13 mouse cellular contexts compared by ENCODE assay signal in genomic region chr6:33992213-33993034, GRCm38 (mm10). TPM values are rescaled to one million over a fixed set of nuclear protein-coding genes. Genes with fewer than 3 reads are reported as not detected.
A peak's percentile ranks its signal among the peaks of the same experiment; 100 is the strongest.
DNase-seq lines count a peak whose midpoint lies in the region; ATAC-seq and TF ChIP-seq lines count a peak whose summit lies in the region.
"Had no signal": no experiment of that assay in that cellular context is flagged by ENCODE, and none has a peak within 500 bp of the region (broad histone marks: within the 10 kb centered on the region; RNA-seq: fewer than 3 reads in every experiment).

No protein-coding gene starts in this region.

- no peaks in the 10 kb centered on the region for H3K9me3 ChIP-seq in heart, embryonic 11.5 days (replicated peaks; ENCODE audit: control insufficient read depth, low read length)
- H3K9me3 ChIP-seq in forebrain, embryonic 10.5 days, result no peaks in the 10 kb centered on the region
- no peaks in the 10 kb centered on the region for H3K9me3 ChIP-seq in hindbrain, embryonic 16.5 days (ENCODE audit: control insufficient read depth, low read length)
- no peaks in the 10 kb centered on the region for H3K9me3 ChIP-seq in neural tube, embryonic 11.5 days (ENCODE audit: control insufficient read depth, low read length)
- H3K9me3 ChIP-seq: limb, embryonic 15.5 days had no signal

- no peak for TF ChIP-seq POLR2A in heart, adult 2 months (IDR thresholded peaks at IDR 0.05; ENCODE audit: insufficient read depth, low read depth, low read length)

- intact Hi-C loops in heart, adult 2 months (cut with DNase I), result no loop called here

- no peaks in the 10 kb centered on the region for H3K27me3 ChIP-seq in heart, embryonic 11.5 days (ENCODE audit: control insufficient read depth, insufficient read depth, low read length)
- H3K27me3 ChIP-seq in heart, adult 2 months (ENCODE audit: control insufficient read depth, insufficient read depth, low read length), result no peaks in the 10 kb centered on the region; the same call in 1 of the 2 replicates
- no peaks in the 10 kb centered on the region for H3K27me3 ChIP-seq in forebrain, embryonic 10.5 days (ENCODE audit: poor library complexity, severe bottlenecking)
- no peaks in the 10 kb centered on the region for H3K27me3 ChIP-seq in hindbrain, embryonic 16.5 days (replicated peaks; ENCODE audit: control insufficient read depth, insufficient read depth, low read length)
- H3K27me3 ChIP-seq in neural tube, embryonic 11.5 days (ENCODE audit: control insufficient read depth, insufficient read depth, low read length), result no peaks in the 10 kb centered on the region
- H3K27me3 ChIP-seq: limb, embryonic 15.5 days had no signal

- no peaks in the 10 kb centered on the region for H3K4me1 ChIP-seq in heart, embryonic 11.5 days (ENCODE audit: control insufficient read depth, insufficient read depth, low read length)
- no peaks in the 10 kb centered on the region for H3K4me1 ChIP-seq in heart, adult 2 months (ENCODE audit: control insufficient read depth, insufficient read depth, low read length)
- H3K4me1 ChIP-seq in forebrain, embryonic 10.5 days, result peaks cover 28% of the 10 kb centered on the region
- H3K4me1 ChIP-seq in hindbrain, embryonic 16.5 days (ENCODE audit: control insufficient read depth, insufficient read depth, low read depth, low read length), result no peaks in the 10 kb centered on the region
- no peaks in the 10 kb centered on the region for H3K4me1 ChIP-seq in neural tube, embryonic 11.5 days (ENCODE audit: control insufficient read depth, insufficient read depth, low read length)
- H3K4me1 ChIP-seq: limb, embryonic 15.5 days had no signal

- DNase-seq in heart, adult 2 months, result no peak
- peak; percentile 57 for DNase-seq in forebrain, embryonic 10.5 days (ENCODE audit: extremely low spot score, low spot score)
- peak; percentile 46 for DNase-seq in neural tube, embryonic 11.5 days (ENCODE audit: low spot score)
- no peak for DNase-seq in gastrocnemius, adult 8-10 months (ENCODE audit: low spot score in 2 of 2)
- DNase-seq in left cerebral cortex, adult 8-10 months (ENCODE audit: low spot score in 2 of 2), result no peak
- no peak for DNase-seq in thymus, postnatal 10 days (ENCODE audit: low spot score in 2 of 2)
- DNase-seq: adrenal gland, postnatal 10 days; cerebellum, adult 11-12 months had no signal

- peak overlapping the region; percentile 20; the same call in 1 of the 2 replicates for H3K4me2 ChIP-seq in heart, embryonic 11.5 days
- peak overlapping the region; percentile 32 for H3K4me2 ChIP-seq in hindbrain, embryonic 16.5 days (ENCODE audit: low read length)
- peak overlapping the region; percentile 30; the same call in 1 of the 2 replicates for H3K4me2 ChIP-seq in neural tube, embryonic 11.5 days (ENCODE audit: low read depth)
- H3K4me2 ChIP-seq: limb, embryonic 15.5 days had no signal

- no peaks in the 10 kb centered on the region for H3K36me3 ChIP-seq in heart, embryonic 11.5 days (ENCODE audit: control insufficient read depth, insufficient read depth, low read length)
- no peaks in the 10 kb centered on the region for H3K36me3 ChIP-seq in heart, adult 2 months (ENCODE audit: control insufficient read depth, insufficient read depth, low read length)
- no peaks in the 10 kb centered on the region for H3K36me3 ChIP-seq in forebrain, embryonic 10.5 days (replicated peaks)
- H3K36me3 ChIP-seq in hindbrain, embryonic 16.5 days (ENCODE audit: control insufficient read depth, insufficient read depth, low read length), result no peaks in the 10 kb centered on the region
- no peaks in the 10 kb centered on the region for H3K36me3 ChIP-seq in neural tube, embryonic 11.5 days (ENCODE audit: control insufficient read depth, insufficient read depth, low read length)
- H3K36me3 ChIP-seq: limb, embryonic 15.5 days had no signal

- no peaks in the 10 kb centered on the region for H3K79me2 ChIP-seq in heart, adult 2 months (replicated peaks; ENCODE audit: control insufficient read depth, insufficient read depth, low read length)

- 43% methylated on average over 24 of the region's 24 CpGs for WGBS in heart, embryonic 11.5 days (ENCODE audit: insufficient replicate concordance)
- WGBS in heart, adult 2 months, result 56% methylated on average over 24 of the region's 24 CpGs
- 40% methylated on average over 24 of the region's 24 CpGs for WGBS in forebrain, embryonic 10.5 days
- WGBS in hindbrain, embryonic 16.5 days, result 27% methylated on average over 24 of the region's 24 CpGs
- WGBS in neural tube, embryonic 11.5 days, result 37% methylated on average over 24 of the region's 24 CpGs

- ATAC-seq in heart, embryonic 11.5 days (replicated peaks; ENCODE audit: insufficient number of reproducible peaks, low FRiP score, low TSS enrichment), result no peak
- ATAC-seq in hindbrain, embryonic 16.5 days, result peak; percentile 74
- peak; percentile 55; the same call in 1 of the 2 replicates for ATAC-seq in neural tube, embryonic 11.5 days (ENCODE audit: insufficient read depth, low FRiP score, low TSS enrichment)
- ATAC-seq: lung, postnatal 0 days had no signal

- no peak overlapping the region for H3K4me3 ChIP-seq in heart, embryonic 11.5 days (ENCODE audit: low read depth, low read length)
- no peak overlapping the region for H3K4me3 ChIP-seq in heart, adult 2 months
- peak overlapping the region; percentile 30; the same call in 1 of the 2 replicates for H3K4me3 ChIP-seq in forebrain, embryonic 10.5 days
- no peak overlapping the region for H3K4me3 ChIP-seq in hindbrain, embryonic 16.5 days (ENCODE audit: low read length)
- H3K4me3 ChIP-seq in neural tube, embryonic 11.5 days (ENCODE audit: low read depth, low read length), result no peak overlapping the region
- H3K4me3 ChIP-seq: limb, embryonic 15.5 days had no signal

- TF ChIP-seq EP300 in heart, adult 2 months (IDR thresholded peaks at IDR 0.05; ENCODE audit: insufficient read depth, low read depth, low read length), result no peak

- no peak overlapping the region for H3K27ac ChIP-seq in heart, embryonic 11.5 days (ENCODE audit: low read depth, low read length)
- H3K27ac ChIP-seq in heart, adult 2 months, result no peak overlapping the region
- peak overlapping the region; percentile 65 for H3K27ac ChIP-seq in forebrain, embryonic 10.5 days
- H3K27ac ChIP-seq in hindbrain, embryonic 16.5 days (ENCODE audit: low read depth, low read length), result no peak overlapping the region
- H3K27ac ChIP-seq in neural tube, embryonic 11.5 days (ENCODE audit: low read depth, low read length), result peak overlapping the region; percentile 53; the same call in 1 of the 2 replicates
- H3K27ac ChIP-seq: limb, embryonic 15.5 days had no signal

- no peak overlapping the region for H3K9ac ChIP-seq in heart, embryonic 11.5 days (ENCODE audit: low read depth, low read length)
- no peak overlapping the region for H3K9ac ChIP-seq in heart, adult 2 months (ENCODE audit: low read depth, low read length)
- no peak overlapping the region for H3K9ac ChIP-seq in hindbrain, embryonic 16.5 days (ENCODE audit: low read depth, low read length)
- no peak overlapping the region for H3K9ac ChIP-seq in neural tube, embryonic 11.5 days (ENCODE audit: low read length)
- H3K9ac ChIP-seq: limb, embryonic 15.5 days had no signal

- no peak for TF ChIP-seq CTCF in heart, adult 2 months (IDR thresholded peaks at IDR 0.05)

RNA-seq across cellular contexts. Expression of gene Lrguk, which starts 36.8 kb away (rescaled TPM):
- polyA plus RNA-seq in heart, embryonic 11.5 days (2014; fragmentation: Nextera tagmentation; extraction: Ambion mirVana), result 0.65 and 0.97 TPM in 2 replicates
- total RNA-seq in heart, adult 2 months (2021), result under 1 TPM; 0.09 to 0.10 TPM
- 0.18 TPM in 1 of 2 replicates, not detected in the other for polyA plus RNA-seq in heart, adult 2 months (2012; rRNA removed)
- polyA plus RNA-seq in forebrain, embryonic 10.5 days (2016; fragmentation: Nextera tagmentation; extraction: Ambion mirVana), result 1.2 TPM in 2 replicates
- 0.90 and 1.2 TPM in 2 replicates for polyA plus RNA-seq in hindbrain, embryonic 16.5 days (2015; fragmentation: Nextera tagmentation; extraction: Ambion mirVana)
- 0.55 and 1.2 TPM in 2 replicates for polyA plus RNA-seq in neural tube, embryonic 11.5 days (2014; fragmentation: Nextera tagmentation; extraction: Ambion mirVana)
- not detected for total RNA-seq in gastrocnemius, adult 8-10 months (2022)
- 1 to 10 TPM; 2.4 to 3.3 (median 2.8) TPM for total RNA-seq in left cerebral cortex, adult 8-10 months (2022)
- total RNA-seq: neutrophil, adult 5-6 weeks had no signal

Comparison
In these comparisons a context has a peak if more than half of its experiments do, and no peak if none do; other contexts are left out.
1. H3K27ac ChIP-seq: peak in forebrain, embryonic 10.5 days (single experiment) and neural tube, embryonic 11.5 days (single experiment); none in heart, embryonic 11.5 days (single experiment), heart, adult 2 months (single experiment) and hindbrain, embryonic 16.5 days (single experiment).
2. DNase-seq: peak in forebrain, embryonic 10.5 days (single experiment) and neural tube, embryonic 11.5 days (single experiment); none in heart, adult 2 months (0 of 2), gastrocnemius, adult 8-10 months (0 of 2), left cerebral cortex, adult 8-10 months (0 of 2) and thymus, postnatal 10 days (0 of 2).
3. Peak in every context shown above with its lines, with median percentiles within 50 percentile points of each other: H3K4me2 ChIP-seq.